Mouse (Mus musculus) liver, embryonic 15.5 days (tissue): ENCODE measurements around the gene Ralgapb. TPM values are rescaled to one million over a fixed set of nuclear protein-coding genes. Genes with fewer than 3 reads are reported as not detected.

Experiments
- ATAC-seq: fragments of 200-750 bp; cut with Nextera tagmentation; 2 replicates; pipeline ENCODE4 v1.8.0; 2017; ENCODE audit warnings: moderate number of reproducible peaks, mild to moderate bottlenecking, moderate library complexity; ENCODE audit not compliant: insufficient read depth
- H3K27ac ChIP-seq: fragments of 300-500 bp; sonication (generic); replicated peaks from 2 replicates; pipeline ENCODE4 v1.5.1; 2015; ENCODE audit warnings: mild to moderate bottlenecking, inconsistent platforms
- H3K27me3 ChIP-seq: fragments of 300-500 bp; sonication (generic); 2 replicates; pipeline ENCODE4 v1.6.1; 2015; ENCODE audit warnings: mild to moderate bottlenecking, inconsistent platforms
- H3K36me3 ChIP-seq: fragments of 300-500 bp; sonication (generic); replicated peaks from 2 replicates; pipeline ENCODE4 v1.6.1; 2015; ENCODE audit warnings: moderate library complexity, mild to moderate bottlenecking, inconsistent platforms
- H3K4me1 ChIP-seq: fragments of 300-500 bp; sonication (generic); replicated peaks from 2 replicates; pipeline ENCODE4 v1.6.1; 2015; ENCODE audit warnings: inconsistent platforms
- H3K4me2 ChIP-seq: fragments of 300-500 bp; sonication (generic); 2 replicates; pipeline ENCODE4 v1.6.1; 2015; ENCODE audit warnings: moderate library complexity, mild to moderate bottlenecking, inconsistent platforms
- H3K4me3 ChIP-seq: fragments of 300-500 bp; sonication (generic); replicated peaks from 2 replicates; pipeline ENCODE4 v1.5.1; 2015; ENCODE audit warnings: mild to moderate bottlenecking, inconsistent platforms
- H3K9ac ChIP-seq: fragments of 300-500 bp; sonication (generic); 2 replicates; pipeline ENCODE4 v1.6.1; 2015; ENCODE audit warnings: moderate library complexity, mild to moderate bottlenecking, inconsistent platforms
- H3K9me3 ChIP-seq: fragments of 300-500 bp; sonication (generic); replicated peaks from 2 replicates; pipeline ENCODE4 v1.6.1; 2016; ENCODE audit warnings: inconsistent platforms
- WGBS: fragments of 180-500 bp; shearing (Covaris S2); methylation state at CpG from one replicate; pipeline ENCODE4 v1.1.7; 2015; ENCODE audit warnings: mixed read lengths; ENCODE audit not compliant: insufficient replicate concordance; 5-methylcytosine and 5-hydroxymethylcytosine counted together
- polyA plus RNA-seq: library from polyadenylated mRNA; unstranded; fragments of >200 nt; fragmentation: Nextera tagmentation; extraction: Ambion mirVana; gene quantifications from 2 replicates; pipeline ENCODE4 v1.2.1, GENCODE M21; 2015

Gene Ralgapb
- polyA plus RNA-seq, 1 experiment from 2014 or later, result 5.0 TPM

DNA sequence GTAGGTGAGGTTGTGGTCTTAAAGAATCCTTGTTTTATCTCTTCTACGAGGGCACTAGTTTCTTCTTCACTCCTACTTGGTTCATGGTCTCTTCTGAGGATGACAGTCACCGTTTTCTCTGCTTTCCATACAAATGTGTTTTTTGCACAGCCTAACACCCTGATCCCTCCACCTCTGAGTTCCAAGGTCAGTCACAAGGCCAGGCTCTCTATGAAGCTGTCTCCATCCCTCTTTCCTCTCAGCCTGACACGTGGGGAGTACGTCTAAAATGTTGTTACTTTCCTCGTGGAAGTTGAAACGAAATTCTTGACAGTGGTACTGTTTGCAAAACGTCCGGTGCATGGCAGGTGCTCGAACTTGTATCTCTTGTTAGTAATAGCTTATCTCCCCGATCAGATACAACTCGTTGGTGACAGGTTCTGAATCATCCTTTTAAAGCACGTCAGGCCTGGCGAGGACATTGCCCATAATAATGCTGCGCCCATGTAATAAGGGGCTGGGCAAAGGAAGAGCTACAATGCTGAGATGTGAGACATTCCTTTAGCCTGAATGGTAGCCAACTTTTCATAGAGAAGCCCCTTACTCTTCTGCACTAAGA lies 552 bp upstream of the Ralgapb start:
- Histone ChIP-seq H3K4me3 (peak overlapping the region; percentile 92), H3K9me3 (no peaks in the 10 kb centered on the region), H3K4me1 (peaks cover 43% of the 10 kb centered on the region), H3K4me2 (peak overlapping the region; percentile 93), H3K27me3 (no peaks in the 10 kb centered on the region; the same call in 1 of the 2 replicates), H3K36me3 (no peaks in the 10 kb centered on the region), H3K9ac (0 out of 2 replicates have a peak overlapping the region, but pooled peaks have one; percentile 22), H3K27ac (no peak overlapping the region)
- ATAC-seq, result no peak
- WGBS, result 27% methylated on average over 14 of the region's 14 CpGs

DNA sequence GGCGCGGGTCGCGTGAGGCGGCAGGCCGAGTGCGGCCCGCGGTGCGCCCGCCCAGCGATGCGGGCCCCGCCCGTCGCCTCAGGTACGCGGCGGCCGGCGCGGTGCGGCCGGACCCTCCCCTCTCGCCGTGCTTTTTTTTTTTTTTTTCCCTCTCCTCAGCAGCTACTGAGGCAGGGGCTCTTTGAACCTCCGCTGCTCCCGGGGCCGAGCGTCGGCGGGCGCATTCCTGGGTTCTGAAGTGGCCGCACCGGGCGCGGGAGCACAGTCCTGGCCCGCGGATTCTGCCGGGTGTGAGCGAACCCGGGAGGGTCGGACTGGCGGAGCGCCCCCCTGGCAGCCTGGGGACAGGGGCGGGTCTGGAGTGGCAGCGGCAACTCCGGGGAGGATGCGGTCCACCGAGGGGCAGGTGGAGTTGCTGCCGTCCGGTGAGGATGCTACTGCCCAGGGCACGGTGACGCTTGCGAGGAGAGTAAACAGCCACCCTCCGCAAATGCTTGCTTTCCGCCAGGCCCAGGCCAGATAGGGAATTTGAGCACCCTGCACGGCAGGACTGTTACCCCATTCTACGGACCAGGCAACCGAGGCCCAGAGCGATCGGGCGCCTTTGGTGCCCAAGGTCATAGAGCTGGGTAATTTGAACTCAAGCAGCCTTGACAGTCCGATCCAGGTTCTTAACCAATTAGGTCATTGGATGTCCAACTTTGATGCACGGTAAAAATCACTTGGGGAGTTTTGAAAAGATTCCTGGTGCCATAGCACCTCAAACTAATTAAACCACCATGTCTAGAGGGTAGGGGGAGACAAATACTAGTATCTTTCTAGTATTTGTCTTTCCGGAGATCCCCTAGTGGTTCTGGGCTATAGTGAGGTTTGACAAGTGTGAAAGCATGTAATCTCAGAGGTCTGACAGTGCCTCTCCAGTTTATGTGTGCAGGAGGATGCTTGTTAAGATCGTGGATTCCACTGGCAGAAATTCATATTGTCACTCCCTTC lies 670 bp downstream of the Ralgapb start:
- Histone ChIP-seq H3K36me3 (no peaks in the 10 kb centered on the region), H3K9ac (peak overlapping the region; percentile 95), H3K27me3 (no peaks in the 10 kb centered on the region; the same call in 1 of the 2 replicates), H3K27ac (peak overlapping the region; percentile 89), H3K4me3 (peak overlapping the region; percentile 92), H3K9me3 (no peaks in the 10 kb centered on the region), H3K4me1 (peaks cover 50% of the 10 kb centered on the region), H3K4me2 (peak overlapping the region; percentile 93)
- WGBS, result 2% methylated on average over 45 of the region's 67 CpGs
- ATAC-seq, result peak; percentile 84

DNA sequence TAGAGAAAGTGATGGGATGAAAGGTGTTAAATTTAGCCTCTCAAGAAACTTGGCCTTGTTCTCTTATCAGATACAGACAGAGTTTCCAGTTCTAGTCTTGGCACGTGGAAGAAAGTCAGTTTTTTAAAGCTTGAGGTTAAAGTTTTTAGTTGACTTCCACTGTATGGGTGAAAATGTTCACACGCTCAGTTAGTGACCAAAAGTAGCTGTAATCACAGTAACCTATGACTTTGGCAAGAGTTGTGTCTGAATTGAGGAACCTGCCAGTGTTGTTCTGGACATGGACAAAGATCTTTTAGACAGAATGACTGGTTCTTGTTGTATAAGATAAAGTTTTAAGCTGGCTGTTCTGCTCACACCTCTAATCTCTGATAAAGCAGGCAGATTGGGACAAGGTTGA lies 3.6 kb downstream of the Ralgapb start:
- H3K27me3 ChIP-seq, result no peaks in the 10 kb centered on the region
- H3K9ac ChIP-seq, result no peak overlapping the region
- H3K27ac ChIP-seq, result 0 out of 2 replicates have a peak overlapping the region, but pooled peaks have one; percentile 20
- 34% methylated on average over 2 of the region's 2 CpGs for WGBS
- no peak overlapping the region for H3K4me3 ChIP-seq
- H3K4me1 ChIP-seq, result peaks cover 50% of the 10 kb centered on the region
- no peaks in the 10 kb centered on the region for H3K9me3 ChIP-seq
- ATAC-seq, result no peak
- 0 out of 2 replicates have a peak overlapping the region, but pooled peaks have one; percentile 1 for H3K4me2 ChIP-seq
- no peaks in the 10 kb centered on the region for H3K36me3 ChIP-seq

DNA sequence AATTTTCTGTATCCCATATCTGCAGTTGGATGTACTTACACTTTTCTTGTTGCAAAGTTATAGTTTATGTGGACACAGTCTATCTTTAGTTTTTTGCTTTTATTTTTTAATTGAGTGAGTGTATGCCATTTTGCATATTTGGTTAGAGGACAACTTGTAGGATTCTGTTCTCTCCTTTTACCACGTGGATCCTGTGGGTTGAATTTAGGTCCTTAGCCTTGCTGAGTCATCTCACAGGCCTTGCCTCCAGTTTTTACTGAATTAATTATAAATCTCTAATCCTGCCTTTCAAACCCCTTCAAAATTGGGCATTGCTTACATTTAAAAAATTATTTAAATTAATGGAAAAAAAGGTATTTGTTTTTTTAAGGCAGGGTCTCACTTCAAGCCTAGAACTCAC lies 6.2 kb downstream of the Ralgapb start:
- no peak overlapping the region for H3K4me3 ChIP-seq
- H3K36me3 ChIP-seq, result no peaks in the 10 kb centered on the region
- ATAC-seq, result no peak
- 26% methylated on average over 1 of the region's 1 CpGs for WGBS
- no peaks in the 10 kb centered on the region for H3K9me3 ChIP-seq
- H3K27me3 ChIP-seq, result no peaks in the 10 kb centered on the region
- no peak overlapping the region for H3K27ac ChIP-seq
- H3K4me1 ChIP-seq, result peaks cover 37% of the 10 kb centered on the region
- H3K9ac ChIP-seq, result no peak overlapping the region
- no peak overlapping the region for H3K4me2 ChIP-seq

DNA sequence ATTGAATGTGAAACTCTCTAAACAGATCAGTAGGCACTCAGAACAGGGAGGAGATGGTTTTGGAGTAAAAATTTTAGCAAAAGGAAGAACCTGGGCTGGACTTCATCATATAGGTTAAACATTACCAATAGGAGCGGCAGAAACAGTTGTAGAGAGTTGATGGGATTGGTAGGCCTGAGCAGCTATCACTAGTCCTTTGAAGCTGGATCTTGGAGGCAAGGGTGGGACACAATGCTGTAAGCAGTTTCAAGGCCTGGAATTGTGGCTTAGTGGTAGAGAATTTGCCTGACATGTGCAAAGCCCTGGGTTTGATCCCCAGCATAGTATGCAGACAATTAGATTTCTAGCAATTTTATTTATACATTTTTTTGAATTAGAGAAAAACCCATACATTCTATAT lies 9.0 kb downstream of the Ralgapb start:
- Histone ChIP-seq H3K36me3 (peaks cover 14% of the 10 kb centered on the region; the same call in 1 of the 2 replicates), H3K9ac (no peak overlapping the region), H3K27ac (no peak overlapping the region), H3K27me3 (no peaks in the 10 kb centered on the region), H3K4me1 (peaks cover 11% of the 10 kb centered on the region), H3K9me3 (no peaks in the 10 kb centered on the region), H3K4me3 (no peak overlapping the region), H3K4me2 (no peak overlapping the region)
- whole genome bisulfite sequencing, result 63% methylated on average over 1 of the region's 1 CpGs
- ATAC-seq, result no peak

DNA sequence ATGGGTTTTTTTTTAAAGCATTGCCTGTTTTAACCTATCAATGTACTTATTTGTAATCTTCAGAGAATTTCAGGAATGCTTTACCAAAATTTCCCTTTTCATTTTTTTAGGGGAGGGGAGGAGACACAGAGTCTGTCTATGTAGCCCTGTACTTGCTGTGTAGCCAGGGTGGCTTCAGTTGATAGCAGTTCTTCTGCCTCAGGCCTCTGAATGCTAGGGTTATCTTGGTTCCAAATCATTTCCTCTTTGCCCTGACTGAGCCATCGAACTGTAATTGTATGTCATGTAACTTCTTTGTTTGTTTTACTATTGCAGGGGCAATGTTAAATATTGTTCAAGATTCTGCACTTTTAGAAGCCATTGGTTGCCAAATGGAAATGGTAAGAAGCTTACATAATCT lies 36.2 kb downstream of the Ralgapb start:
- WGBS, result 15% methylated on average over 1 of the region's 1 CpGs
- H3K9ac ChIP-seq, result no peak overlapping the region
- no peak overlapping the region for H3K4me3 ChIP-seq
- H3K27me3 ChIP-seq, result no peaks in the 10 kb centered on the region
- H3K36me3 ChIP-seq, result peaks cover 46% of the 10 kb centered on the region
- no peak overlapping the region for H3K27ac ChIP-seq
- no peaks in the 10 kb centered on the region for H3K9me3 ChIP-seq
- no peaks in the 10 kb centered on the region; the same call in 1 of the 2 replicates for H3K4me1 ChIP-seq
- no peak for ATAC-seq
- H3K4me2 ChIP-seq, result no peak overlapping the region

DNA sequence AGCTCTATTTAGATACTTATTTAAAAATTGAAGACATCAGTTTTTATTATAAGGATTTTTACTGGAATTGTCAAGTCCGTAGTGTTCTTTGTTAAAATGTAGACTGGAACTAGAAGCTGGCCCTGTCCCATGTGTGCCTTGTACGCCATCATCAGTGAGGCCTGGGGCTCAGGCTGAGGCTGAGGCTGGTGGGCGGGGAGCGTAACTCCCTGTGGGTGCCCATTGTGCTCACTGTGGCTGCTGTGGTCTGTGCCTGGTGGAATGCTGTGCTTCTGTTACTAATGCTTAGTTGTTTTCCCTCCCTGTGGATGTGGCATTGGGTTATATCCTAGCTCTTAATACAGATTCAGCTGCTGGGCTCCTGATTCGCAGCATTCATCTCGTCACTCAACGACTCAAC lies 40.2 kb downstream of the Ralgapb start:
- H3K27ac ChIP-seq, result no peak overlapping the region
- no peaks in the 10 kb centered on the region for H3K9me3 ChIP-seq
- no peak for ATAC-seq
- H3K9ac ChIP-seq, result no peak overlapping the region
- H3K4me1 ChIP-seq, result no peaks in the 10 kb centered on the region; the same call in 1 of the 2 replicates
- peaks cover 47% of the 10 kb centered on the region for H3K36me3 ChIP-seq
- H3K4me3 ChIP-seq, result no peak overlapping the region
- H3K4me2 ChIP-seq, result no peak overlapping the region
- WGBS, result 90% methylated on average over 7 of the region's 7 CpGs
- no peaks in the 10 kb centered on the region for H3K27me3 ChIP-seq

DNA sequence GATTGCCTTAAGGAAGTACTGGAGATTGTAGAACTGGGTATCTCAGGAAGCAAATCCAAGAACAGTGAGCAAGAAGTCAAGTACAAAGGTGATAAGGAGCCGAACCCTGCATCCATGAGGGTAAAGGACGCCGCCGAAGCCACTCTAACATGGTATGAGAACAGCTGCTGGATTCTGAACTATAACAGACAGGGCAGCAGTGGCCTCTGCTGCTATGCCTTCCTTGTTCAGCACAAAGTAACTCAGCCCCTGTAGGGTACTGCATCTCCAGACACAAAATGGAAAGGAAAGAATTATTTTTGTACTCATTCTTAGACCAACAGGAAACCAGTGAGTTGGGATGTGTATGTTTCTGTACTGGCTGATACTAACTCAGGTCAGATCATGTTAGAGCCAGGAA lies 46.8 kb downstream of the Ralgapb start:
- Histone ChIP-seq H3K4me1 (no peaks in the 10 kb centered on the region), H3K4me3 (no peak overlapping the region), H3K9ac (no peak overlapping the region), H3K27ac (no peak overlapping the region), H3K9me3 (no peaks in the 10 kb centered on the region), H3K36me3 (peaks cover 63% of the 10 kb centered on the region), H3K27me3 (no peaks in the 10 kb centered on the region), H3K4me2 (no peak overlapping the region)
- WGBS, result 84% methylated on average over 4 of the region's 4 CpGs
- no peak for ATAC-seq

DNA sequence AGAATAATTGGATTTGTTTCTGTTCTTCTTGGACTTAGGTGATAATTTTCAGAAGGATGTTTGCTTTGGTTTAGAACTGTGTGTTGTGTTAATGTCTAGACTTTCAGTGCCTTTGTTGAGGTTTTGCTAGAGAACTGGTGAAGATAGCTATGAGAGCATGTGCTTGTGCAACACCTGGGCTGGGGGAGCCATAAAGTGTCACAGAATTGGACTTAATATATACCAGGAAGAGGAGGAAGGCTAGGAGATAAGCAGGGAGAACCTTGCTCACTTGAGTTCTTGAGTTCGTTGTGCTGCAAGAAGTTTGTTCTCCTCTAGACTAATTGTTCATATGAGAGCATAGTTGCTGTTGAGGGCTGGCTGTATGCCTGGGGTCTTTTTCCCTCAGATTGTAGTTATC lies 48.0 kb downstream of the Ralgapb start:
- H3K36me3 ChIP-seq, result peaks cover 67% of the 10 kb centered on the region
- no peak overlapping the region for H3K27ac ChIP-seq
- no peaks in the 10 kb centered on the region for H3K9me3 ChIP-seq
- H3K27me3 ChIP-seq, result no peaks in the 10 kb centered on the region
- ATAC-seq, result no peak
- H3K4me1 ChIP-seq, result no peaks in the 10 kb centered on the region
- no peak overlapping the region for H3K4me2 ChIP-seq
- WGBS, result 78% methylated on average over 1 of the region's 1 CpGs
- no peak overlapping the region for H3K9ac ChIP-seq
- no peak overlapping the region for H3K4me3 ChIP-seq

DNA sequence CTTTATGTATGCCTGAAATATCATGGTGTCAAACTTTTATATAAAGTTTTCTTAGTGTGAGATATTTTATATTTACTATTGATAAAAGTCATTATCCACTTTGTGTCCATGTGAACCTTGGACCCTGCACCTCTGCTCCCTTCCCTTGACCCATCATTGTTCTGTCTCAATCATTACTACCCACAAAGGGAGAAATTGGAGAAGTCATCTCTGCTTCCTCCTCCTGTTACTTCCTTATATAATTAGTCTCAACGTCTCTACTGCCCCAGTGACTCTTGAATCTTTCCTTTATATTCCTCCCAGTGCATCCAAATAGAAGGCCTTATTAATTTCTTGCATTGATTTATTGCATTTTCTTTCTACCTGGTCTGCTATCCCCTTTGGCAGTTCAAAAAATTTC lies 52.8 kb downstream of the Ralgapb start:
- H3K27me3 ChIP-seq, result no peaks in the 10 kb centered on the region
- WGBS, result 32% methylated on average over 1 of the region's 1 CpGs
- H3K4me2 ChIP-seq, result no peak overlapping the region
- no peak overlapping the region for H3K9ac ChIP-seq
- H3K4me1 ChIP-seq, result no peaks in the 10 kb centered on the region
- peaks cover 74% of the 10 kb centered on the region for H3K36me3 ChIP-seq
- H3K27ac ChIP-seq, result no peak overlapping the region
- no peak overlapping the region for H3K4me3 ChIP-seq
- no peak for ATAC-seq
- H3K9me3 ChIP-seq, result no peaks in the 10 kb centered on the region

DNA sequence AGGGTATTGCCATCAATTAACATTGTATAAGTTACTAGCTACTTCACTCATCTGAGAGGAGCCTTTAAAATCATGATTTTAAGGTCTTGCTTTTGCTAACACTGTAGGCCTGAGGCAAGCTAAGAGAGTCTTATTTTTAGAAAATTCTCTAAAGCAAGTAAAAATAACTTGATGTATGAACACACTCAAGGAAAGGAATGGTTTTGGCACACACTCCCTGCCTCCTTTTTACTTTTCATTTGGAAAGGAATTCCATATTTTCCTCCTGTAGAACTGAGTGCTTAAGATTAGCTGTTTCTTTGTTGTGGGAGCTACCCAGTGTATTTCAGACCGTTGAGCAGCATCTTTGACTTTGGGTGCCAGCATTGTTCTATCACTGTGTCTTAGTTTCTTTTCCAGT lies 64.5 kb downstream of the Ralgapb start:
- peaks cover 44% of the 10 kb centered on the region for H3K36me3 ChIP-seq
- no peak overlapping the region for H3K4me3 ChIP-seq
- WGBS, result 88% methylated on average over 1 of the region's 1 CpGs
- no peak for ATAC-seq
- H3K9me3 ChIP-seq, result no peaks in the 10 kb centered on the region
- no peak overlapping the region for H3K27ac ChIP-seq
- H3K27me3 ChIP-seq, result no peaks in the 10 kb centered on the region
- no peaks in the 10 kb centered on the region for H3K4me1 ChIP-seq
- no peak overlapping the region for H3K9ac ChIP-seq
- no peak overlapping the region for H3K4me2 ChIP-seq
